Mouse (Mus musculus) frontal cortex, postnatal 14 days (tissue): ENCODE data around the gene Mtnr1a.
A peak's percentile ranks its signal among the peaks of the same experiment; 100 is the strongest.

Experiments used
- DNase-seq, 2 experiments: peaks; one replicate each; pipeline ENCODE4 v3.0.0; 2022; ENCODE audit warnings: low spot score in 2 of 2

Mtnr1a gene

DNA sequence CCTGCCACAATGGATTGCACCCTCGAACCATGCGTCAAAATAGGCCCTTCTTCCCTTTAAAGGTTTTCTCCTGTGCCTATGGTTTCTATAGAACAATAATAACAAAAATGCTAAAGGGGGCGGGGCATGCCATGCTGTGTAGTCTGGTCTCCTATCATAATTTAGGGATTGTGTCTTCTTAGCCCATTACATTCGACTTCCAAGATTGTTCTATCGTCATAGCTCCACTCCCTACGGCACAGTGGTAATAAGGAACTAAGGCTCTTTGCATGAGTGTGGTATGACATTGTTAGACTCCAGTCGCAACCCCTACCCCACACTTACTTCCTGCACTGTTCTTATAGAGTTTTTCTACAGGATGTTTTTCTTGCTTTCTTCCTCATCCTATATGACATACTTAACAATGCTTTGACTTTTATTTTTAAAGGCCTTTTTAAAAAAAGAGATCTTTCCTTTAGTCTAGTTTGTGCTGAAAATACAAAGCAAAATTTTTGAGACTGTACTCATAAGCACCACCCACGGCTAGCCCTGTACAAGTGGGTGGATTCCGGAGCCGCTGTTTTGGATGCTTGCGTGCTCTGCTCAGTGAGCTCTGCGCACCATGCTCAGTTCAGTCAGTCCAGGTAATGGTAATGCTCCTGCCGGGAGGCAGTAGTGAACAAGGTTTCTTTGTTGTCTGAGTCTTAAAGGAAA, 40.6 kb downstream of the Mtnr1a start:
- DNase-seq = peak; percentile 10 to 21

DNA sequence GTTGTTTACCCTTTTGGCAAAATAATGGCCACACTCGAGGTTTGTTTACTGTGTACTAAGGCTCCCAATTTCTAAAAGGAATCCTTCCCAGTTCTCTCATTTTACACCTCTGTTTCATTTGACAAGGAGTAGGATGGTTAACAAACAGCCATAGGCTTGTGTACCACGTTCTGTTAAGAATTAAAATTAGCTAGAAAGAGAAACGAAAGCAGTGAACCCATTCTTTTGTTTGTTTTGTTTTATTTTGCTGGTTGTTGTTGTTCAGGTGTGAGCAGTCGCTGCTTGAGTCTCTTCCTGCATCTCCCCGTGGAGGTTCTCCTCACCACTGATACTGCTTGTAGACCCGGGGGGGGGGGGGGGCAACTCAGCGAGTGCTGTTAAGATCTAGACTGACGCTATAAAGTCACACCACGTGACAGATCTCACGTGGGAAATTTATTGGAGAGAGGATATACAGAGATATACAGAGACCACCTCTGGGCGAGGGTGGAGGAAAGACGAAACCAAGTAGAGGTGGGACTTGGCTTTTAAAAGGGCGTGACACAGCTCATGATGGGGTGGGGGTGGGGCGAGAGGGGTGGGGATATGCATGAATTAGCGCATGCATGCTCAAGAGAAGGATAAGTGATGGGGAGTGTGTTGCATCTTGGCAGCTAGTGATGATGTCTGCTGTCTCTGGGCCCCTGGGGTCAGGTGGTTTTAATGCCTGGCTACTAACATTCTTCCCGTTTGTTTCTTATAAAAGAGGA, 41.3 kb downstream of the Mtnr1a start:
- DNase-seq = no peak

DNA sequence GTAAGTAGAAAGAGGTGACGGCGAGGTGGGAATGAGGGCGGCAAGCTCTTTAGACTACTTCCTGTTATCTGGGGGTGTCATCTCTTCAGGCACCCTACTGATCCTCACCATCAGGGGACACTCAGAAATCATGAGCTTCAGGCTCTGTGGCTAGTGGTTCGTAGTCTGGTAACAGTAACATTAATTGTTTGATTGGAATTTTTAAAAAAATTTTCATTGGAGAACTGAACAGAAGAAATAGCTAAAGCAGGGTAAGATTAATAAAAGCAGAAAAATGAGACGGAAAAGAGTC, 41.8 kb downstream of the Mtnr1a start:
- DNase-seq = no peak

DNA sequence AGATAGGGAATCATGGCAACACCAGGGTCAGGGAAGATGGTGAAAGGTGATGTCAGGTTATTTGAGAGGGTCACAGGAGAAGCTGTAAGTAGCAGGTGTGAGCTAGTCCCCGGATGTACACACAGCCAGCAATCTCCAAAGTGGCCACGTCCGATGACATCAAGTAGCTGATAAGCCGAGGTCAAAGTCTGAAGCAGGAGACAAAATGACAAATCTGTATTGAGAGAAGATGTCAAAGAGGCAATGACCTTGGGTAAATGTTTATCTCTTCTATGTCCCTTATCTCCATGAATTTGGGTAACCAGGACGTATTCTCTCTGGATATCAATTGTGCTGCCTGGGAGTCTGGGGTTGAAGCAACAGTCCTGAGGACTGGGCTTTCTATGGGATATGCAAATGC, 42.9 kb downstream of the Mtnr1a start:
- DNase-seq = no peak

DNA sequence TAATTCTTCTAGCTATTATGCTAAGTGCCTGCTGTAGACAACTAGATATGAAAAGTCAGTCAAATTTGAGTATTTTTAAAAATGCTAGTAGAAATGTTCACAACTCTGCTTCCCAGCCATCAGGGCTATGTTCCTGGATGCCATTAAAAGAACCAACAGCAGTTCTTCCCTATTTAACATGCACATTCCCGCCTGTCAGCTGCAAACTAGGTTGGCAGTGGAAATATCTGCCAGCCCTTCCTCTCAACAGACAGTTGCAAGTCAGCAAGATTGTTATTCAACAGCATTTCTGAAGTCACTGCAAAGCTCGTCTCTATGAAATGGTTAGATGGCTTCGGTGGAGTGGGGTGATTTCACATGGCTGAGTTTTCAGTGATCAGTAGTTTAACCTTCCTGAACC, 48.7 kb downstream of the Mtnr1a start:
- no peak for DNase-seq

DNA sequence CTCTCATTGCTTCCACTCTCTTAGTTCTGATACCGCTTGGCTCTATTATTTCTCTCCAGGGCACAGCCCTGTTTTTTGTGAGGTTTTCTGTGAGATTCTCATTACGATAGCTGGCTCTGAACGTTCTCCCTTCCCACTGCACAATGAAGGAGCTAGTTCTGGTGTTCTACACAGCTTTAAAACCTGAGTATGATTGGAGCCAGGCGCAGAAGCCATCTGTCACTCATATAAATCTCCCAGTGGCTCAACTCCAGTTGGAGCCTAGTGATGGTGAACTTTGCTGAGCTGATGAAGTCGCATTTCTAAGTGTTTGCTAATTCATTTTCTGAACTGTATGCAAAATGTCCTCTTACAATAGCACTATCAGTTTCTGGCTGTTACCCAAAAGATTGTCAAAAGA, 56.7 kb downstream of the Mtnr1a start:
- DNase-seq = no peak
